Mouse (Mus musculus) frontal cortex, postnatal 36 days (tissue): ENCODE results near the gene Phactr1.

ENCODE experiments used
- DNase-seq, 2 experiments: peaks; one replicate each; pipeline ENCODE4 v3.0.0; 2022; ENCODE audit warnings: low spot score in 2 of 2

The Phactr1 gene

DNA sequence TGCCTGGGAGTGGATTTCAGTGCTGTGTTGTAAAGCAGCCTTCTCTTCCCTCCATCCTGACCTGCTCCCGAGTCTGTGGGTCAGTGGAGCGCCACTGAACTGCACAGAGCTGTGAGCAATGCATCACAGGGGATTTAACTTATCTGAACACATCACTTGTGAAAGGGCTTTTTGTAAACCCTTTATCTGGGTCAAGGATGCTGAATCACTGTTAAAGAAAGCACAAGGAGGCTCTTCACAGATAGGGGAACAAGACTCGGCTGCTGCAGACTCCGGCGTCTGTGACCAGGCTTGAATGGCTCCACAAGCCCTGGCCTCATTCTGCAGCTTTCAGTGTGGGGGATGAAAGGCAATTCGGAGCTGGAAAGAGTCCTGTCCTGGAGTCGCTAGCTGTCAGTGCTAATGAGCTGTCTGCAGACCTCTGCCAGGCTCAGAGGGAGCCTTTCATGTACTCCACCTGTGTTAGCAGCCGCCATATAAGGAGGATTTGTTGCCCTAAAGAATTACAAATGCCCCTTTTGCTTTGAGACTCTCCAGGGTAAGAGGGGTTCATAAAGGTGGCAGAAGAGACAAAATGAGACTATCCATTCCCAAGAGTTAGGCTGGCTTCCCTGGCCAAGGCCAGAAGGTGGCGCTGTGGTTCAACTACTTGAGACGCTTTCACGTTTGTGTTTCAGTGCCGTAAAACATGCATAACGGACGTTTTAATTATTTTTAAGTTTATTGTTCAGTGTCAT is 502.2 kb downstream of the Phactr1 start:
- DNase-seq = peak; percentile 82 to 90

DNA sequence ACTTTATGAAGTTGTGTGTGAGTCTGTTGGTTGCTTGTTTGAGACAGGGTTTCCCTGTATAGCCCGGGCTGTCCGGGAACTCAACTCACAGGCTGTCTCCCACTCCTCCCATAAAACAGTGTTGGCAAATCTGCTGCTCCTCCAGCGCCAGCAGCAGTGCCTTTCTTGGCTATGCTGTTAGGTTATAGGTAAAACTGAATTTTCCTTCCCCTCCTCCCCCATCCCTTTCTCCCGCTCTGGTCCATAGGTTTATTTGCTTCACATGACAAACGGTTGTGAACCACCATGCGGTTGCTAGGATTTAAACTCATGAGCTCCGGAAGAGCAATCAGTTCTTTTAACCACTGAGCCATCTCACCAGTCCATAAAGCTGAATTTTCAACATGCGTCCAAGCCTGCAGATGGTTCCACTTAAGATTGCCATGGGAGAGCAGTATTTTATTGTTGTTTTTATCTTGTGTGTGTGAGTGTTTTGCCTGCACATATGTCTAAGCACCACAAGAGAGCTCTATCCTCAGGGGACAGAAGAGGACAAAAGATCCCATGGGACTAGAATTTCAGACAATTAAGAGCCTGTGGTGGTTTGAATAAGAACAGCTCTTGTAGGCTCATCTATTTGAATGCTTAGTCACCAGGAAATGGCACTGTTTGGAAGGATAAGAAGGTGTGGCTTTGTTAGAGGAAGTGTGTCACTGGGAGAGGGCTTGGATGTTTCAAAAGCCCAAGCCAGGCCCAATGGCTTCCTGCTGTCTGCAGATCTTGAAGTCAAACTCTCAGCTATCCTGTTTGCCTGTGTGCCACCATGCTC is 503.0 kb downstream of the Phactr1 start:
- no peak for DNase-seq

DNA sequence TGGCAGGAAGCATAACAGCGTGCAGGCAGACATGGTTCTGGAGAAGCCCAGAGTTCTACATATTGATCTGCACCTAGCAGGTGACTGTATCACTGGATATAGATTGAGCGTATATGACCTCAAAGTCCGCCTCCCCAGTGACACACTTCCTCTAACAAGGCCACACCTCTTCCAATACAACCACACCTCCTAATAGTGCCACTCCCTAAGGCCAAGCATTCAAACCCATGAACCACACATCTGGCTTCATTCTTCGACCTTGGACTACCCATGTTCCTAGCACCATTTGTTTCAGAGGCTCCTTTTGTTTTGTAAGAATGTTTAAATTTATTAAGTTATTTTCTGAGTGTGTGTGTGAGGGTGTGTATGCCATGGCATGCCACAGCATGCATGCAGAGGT is 507.3 kb downstream of the Phactr1 start:
- no peak for DNase-seq
